Mouse (Mus musculus) liver, embryonic 13.5 days (tissue): ENCODE results near the gene Capzb. TPM values are rescaled to one million over a fixed set of nuclear protein-coding genes. Genes with fewer than 3 reads are reported as not detected.

ENCODE experiments used
- ATAC-seq: fragments of 200-750 bp; cut with Nextera tagmentation; 2 replicates; pipeline ENCODE4 v1.8.0; 2017; ENCODE audit warnings: low read depth, mild to moderate bottlenecking, moderate number of reproducible peaks, moderate library complexity
- DNase-seq: peaks from one replicate; pipeline ENCODE4 v3.0.0; 2022
- H3K27ac ChIP-seq: fragments of 300-500 bp; sonication (generic); 2 replicates; pipeline ENCODE4 v1.5.1; 2015; ENCODE audit warnings: moderate library complexity, mild to moderate bottlenecking, inconsistent platforms
- H3K27me3 ChIP-seq: fragments of 300-500 bp; sonication (generic); 2 replicates; pipeline ENCODE4 v1.6.1; 2015; ENCODE audit warnings: mild to moderate bottlenecking, inconsistent platforms
- H3K36me3 ChIP-seq: fragments of 300-500 bp; sonication (generic); 2 replicates; pipeline ENCODE4 v1.6.1; 2015; ENCODE audit warnings: mild to moderate bottlenecking, inconsistent platforms
- H3K4me1 ChIP-seq: fragments of 300-500 bp; sonication (generic); replicated peaks from 2 replicates; pipeline ENCODE4 v1.6.1; 2015; ENCODE audit warnings: inconsistent platforms
- H3K4me2 ChIP-seq: fragments of 300-500 bp; sonication (generic); 2 replicates; pipeline ENCODE4 v1.6.1; 2015; ENCODE audit warnings: inconsistent platforms, mild to moderate bottlenecking, moderate library complexity
- H3K4me3 ChIP-seq: fragments of 300-500 bp; sonication (generic); replicated peaks from 2 replicates; pipeline ENCODE4 v1.5.1; 2015; ENCODE audit warnings: mild to moderate bottlenecking, inconsistent platforms
- H3K9ac ChIP-seq: fragments of 300-500 bp; sonication (generic); 2 replicates; pipeline ENCODE4 v1.6.1; 2015; ENCODE audit warnings: mild to moderate bottlenecking, inconsistent platforms
- H3K9me3 ChIP-seq: fragments of 300-500 bp; sonication (generic); replicated peaks from 2 replicates; pipeline ENCODE4 v1.6.1; 2016; ENCODE audit warnings: inconsistent platforms
- WGBS: fragments of 180-500 bp; shearing (Covaris S2); methylation state at CpG from one replicate; pipeline ENCODE4 v1.1.7; 2015; ENCODE audit not compliant: insufficient replicate concordance; 5-methylcytosine and 5-hydroxymethylcytosine counted together
- polyA plus RNA-seq: library from polyadenylated mRNA; unstranded; fragments of >200 nt; fragmentation: Nextera tagmentation; extraction: Ambion mirVana; gene quantifications from 2 replicates; pipeline ENCODE4 v1.2.1, GENCODE M21; 2015

Gene Capzb
- polyA plus RNA-seq, 1 experiment from 2014 or later = 173 TPM

DNA sequence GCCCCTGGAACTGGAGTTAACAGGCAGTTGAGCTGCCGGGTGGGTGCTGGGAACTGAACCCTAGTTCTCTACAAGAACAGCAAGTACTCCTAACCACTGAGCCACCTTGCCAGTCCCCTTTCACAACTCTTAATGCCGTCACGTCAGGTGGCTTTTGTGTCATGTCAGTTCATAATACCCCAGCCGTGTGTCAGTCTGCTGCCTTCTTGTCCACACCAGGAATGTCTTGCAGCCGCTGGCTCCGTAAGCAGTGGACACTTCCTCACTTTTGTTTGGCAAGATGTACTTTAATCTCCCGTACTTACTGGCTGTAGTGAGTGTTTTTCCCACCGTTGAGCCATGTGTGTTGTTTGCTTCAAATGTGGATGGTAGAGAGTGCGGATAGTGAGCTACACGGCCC lies 20.4 kb downstream of the Capzb start:
- Histone ChIP-seq H3K27me3 (no peaks in the 10 kb centered on the region), H3K4me3 (no peak overlapping the region), H3K4me1 (peaks cover 91% of the 10 kb centered on the region), H3K4me2 (no peak overlapping the region), H3K9ac (no peak overlapping the region), H3K27ac (no peak overlapping the region), H3K36me3 (peaks cover 25% of the 10 kb centered on the region), H3K9me3 (no peaks in the 10 kb centered on the region)
- DNase-seq (no peak), ATAC-seq (no peak)
- WGBS = 82% methylated on average over 10 of the region's 10 CpGs

DNA sequence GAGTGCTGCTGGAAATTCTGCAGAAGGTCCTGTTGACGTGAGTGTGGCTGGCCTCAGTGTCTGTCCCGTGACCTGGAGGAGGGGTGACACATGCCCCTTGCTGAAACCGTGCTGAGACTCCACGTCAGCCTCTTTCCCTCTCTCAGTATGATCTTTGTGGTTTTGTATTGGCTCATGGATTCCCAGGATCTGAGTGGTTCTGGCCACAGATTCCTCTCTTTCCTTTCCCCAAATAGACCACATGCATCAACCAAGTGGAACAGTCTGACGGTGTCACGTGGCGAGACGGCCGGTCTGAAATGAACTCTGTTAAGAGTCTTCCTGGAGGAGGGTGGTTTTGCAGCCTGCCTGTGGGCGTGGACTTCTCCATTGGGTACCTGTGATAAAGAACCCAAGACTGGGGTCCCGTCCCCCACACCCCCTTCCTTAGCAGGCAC lies 21.3 kb downstream of the Capzb start:
- H3K4me1 ChIP-seq = peaks cover 91% of the 10 kb centered on the region
- H3K27me3 ChIP-seq = no peaks in the 10 kb centered on the region
- WGBS = 65% methylated on average over 11 of the region's 11 CpGs
- no peaks in the 10 kb centered on the region for H3K9me3 ChIP-seq
- DNase-seq = no peak
- no peak overlapping the region for H3K9ac ChIP-seq
- no peak overlapping the region for H3K4me3 ChIP-seq
- ATAC-seq = no peak
- no peak overlapping the region for H3K4me2 ChIP-seq
- peaks cover 25% of the 10 kb centered on the region for H3K36me3 ChIP-seq
- H3K27ac ChIP-seq = no peak overlapping the region

DNA sequence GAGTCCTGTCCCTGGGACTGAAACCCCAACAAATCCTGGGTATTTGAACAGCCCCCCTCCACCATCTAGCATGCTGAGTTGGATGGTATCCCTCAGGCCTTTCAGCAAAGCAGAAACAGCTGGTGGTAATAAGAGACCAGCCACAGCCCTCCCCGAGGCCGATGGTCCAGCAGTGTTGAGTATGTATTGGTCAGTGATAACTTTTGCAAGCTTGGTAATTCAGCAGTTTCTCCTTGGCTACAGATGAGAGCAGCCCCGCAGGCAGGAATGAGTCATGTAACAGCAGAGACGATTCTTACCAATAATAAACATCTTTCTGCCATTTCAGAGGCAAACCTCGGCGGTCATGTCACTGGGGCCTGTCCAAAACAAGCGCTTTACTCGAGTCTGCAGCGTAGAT lies 23.9 kb downstream of the Capzb start:
- Histone ChIP-seq H3K9ac (no peak overlapping the region), H3K4me1 (peaks cover 77% of the 10 kb centered on the region), H3K4me2 (no peak overlapping the region), H3K27me3 (no peaks in the 10 kb centered on the region), H3K27ac (no peak overlapping the region), H3K36me3 (peaks cover 19% of the 10 kb centered on the region), H3K4me3 (no peak overlapping the region), H3K9me3 (no peaks in the 10 kb centered on the region)
- no peak for DNase-seq
- 75% methylated on average over 9 of the region's 9 CpGs for WGBS
- ATAC-seq = no peak

DNA sequence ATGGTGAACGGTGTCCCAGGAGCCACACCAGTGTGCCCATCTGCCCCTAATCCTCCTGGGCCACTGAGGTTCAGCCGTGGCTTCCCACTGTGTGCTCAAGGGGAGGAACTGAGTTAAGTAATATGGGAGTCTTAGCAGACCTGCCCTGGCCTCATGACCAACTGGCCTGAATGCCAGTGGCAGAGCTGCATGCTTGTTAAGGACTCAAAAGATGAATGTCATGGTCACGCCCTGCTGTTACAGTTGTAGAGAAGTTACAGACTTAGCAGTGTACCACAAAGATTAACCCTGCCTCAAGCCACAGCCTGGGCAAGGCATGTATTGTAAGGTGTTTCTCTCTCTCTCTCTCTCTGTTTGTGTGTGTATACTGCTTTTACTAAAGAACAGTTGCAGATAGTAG lies 25.8 kb downstream of the Capzb start:
- Histone ChIP-seq H3K9ac (no peak overlapping the region), H3K9me3 (no peaks in the 10 kb centered on the region), H3K27ac (peak overlapping the region; percentile 9; the same call in 1 of the 2 replicates), H3K4me2 (no peak overlapping the region), H3K4me1 (peaks cover 59% of the 10 kb centered on the region), H3K27me3 (no peaks in the 10 kb centered on the region), H3K36me3 (peaks cover 19% of the 10 kb centered on the region), H3K4me3 (no peak overlapping the region)
- peak; percentile 59 for ATAC-seq
- no peak for DNase-seq
- WGBS = 69% methylated on average over 3 of the region's 3 CpGs

DNA sequence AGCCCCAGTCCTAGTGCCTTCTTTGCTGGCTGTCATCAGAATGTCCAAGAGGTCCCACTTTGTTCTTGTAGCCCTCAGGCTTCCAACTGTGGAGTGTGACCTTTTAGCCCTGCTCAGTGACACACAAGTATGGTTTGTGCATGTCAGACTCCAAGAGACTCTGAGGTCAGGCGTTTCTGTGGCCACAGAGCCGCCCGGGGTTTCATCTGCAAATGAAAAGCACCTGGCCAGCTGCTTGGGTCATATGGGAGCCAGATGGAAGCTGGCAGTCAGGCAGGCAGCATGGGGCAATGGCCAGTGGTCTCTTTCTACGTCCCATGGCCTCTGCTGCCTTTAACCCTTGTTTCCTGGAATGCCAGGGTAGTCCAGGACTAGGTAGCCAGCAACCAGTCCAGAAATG lies 27.0 kb downstream of the Capzb start:
- peaks cover 19% of the 10 kb centered on the region for H3K36me3 ChIP-seq
- H3K27ac ChIP-seq = no peak overlapping the region
- DNase-seq = no peak
- no peak for ATAC-seq
- 76% methylated on average over 4 of the region's 4 CpGs for WGBS
- H3K4me1 ChIP-seq = peaks cover 49% of the 10 kb centered on the region
- no peak overlapping the region for H3K4me2 ChIP-seq
- no peak overlapping the region for H3K9ac ChIP-seq
- no peaks in the 10 kb centered on the region for H3K9me3 ChIP-seq
- no peaks in the 10 kb centered on the region for H3K27me3 ChIP-seq
- H3K4me3 ChIP-seq = no peak overlapping the region

DNA sequence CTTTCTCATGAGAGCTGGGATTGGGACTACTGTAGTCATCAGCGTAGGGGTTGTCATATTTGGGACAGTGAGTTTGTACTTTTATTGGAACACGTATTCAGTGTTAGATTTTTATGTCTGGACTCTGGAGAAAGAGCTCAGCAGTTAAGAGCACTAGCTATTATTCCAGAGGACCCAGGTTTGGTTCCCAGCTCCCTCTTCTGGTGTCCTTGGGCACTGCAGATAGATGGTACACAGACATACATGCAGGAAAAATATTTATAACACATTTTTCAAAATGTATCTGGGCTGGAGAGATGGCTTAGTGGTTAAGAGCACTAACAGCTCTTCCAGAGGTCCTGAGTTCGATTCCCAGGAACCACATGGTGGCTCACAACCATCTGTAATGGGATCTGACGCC lies 28.3 kb downstream of the Capzb start:
- no peak overlapping the region for H3K4me2 ChIP-seq
- no peaks in the 10 kb centered on the region for H3K27me3 ChIP-seq
- ATAC-seq = no peak
- H3K4me1 ChIP-seq = peaks cover 51% of the 10 kb centered on the region
- no peak overlapping the region for H3K4me3 ChIP-seq
- no peak for DNase-seq
- WGBS = 76% methylated on average over 4 of the region's 4 CpGs
- H3K27ac ChIP-seq = no peak overlapping the region
- no peak overlapping the region for H3K9ac ChIP-seq
- H3K36me3 ChIP-seq = peaks cover 19% of the 10 kb centered on the region
- no peaks in the 10 kb centered on the region for H3K9me3 ChIP-seq

DNA sequence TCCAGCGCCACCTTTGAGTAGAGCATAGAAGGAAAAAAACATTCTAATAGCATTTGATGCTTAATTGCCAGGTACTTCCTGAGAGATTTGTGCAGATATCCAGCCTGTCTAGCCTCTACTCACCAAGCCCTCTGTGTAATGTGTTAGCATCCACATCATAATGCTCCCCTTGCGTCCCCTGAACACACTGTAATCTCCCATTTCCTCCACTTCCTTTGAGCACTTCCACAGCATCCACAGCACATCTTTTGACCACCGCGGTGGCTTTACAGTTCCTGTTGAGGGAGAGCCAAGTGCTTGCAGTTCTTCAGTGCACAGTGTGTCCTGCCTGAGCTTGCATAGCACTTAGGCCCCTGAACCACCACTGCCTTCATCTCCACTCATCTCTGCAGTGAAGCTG lies 29.1 kb downstream of the Capzb start:
- H3K4me2 ChIP-seq = no peak overlapping the region
- no peak overlapping the region for H3K27ac ChIP-seq
- DNase-seq (no peak), ATAC-seq (no peak)
- H3K4me3 ChIP-seq = no peak overlapping the region
- no peak overlapping the region for H3K9ac ChIP-seq
- H3K36me3 ChIP-seq = peaks cover 20% of the 10 kb centered on the region
- 39% methylated on average over 4 of the region's 4 CpGs for WGBS
- H3K9me3 ChIP-seq = no peaks in the 10 kb centered on the region
- H3K27me3 ChIP-seq = no peaks in the 10 kb centered on the region
- peaks cover 50% of the 10 kb centered on the region for H3K4me1 ChIP-seq

DNA sequence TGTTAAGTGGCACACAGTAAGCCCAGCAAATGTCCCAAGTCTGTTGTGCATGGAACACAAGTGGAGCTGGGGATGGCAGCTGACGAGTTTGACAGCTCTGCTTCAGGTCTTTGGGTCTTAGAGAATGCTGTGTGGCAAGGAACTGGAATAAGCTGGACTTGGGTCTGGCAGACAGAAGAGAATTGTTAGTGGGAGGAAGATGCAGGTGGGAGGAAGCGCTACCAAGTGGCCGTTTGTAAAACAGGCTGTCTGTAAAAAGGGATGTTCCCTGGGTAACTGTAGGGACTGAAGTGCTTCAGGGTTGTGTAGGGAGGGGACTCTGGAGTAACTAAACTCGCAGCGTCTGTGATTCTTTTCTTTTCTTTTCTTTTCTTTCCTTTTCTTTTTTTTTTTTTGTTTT lies 32.4 kb downstream of the Capzb start:
- H3K27me3 ChIP-seq = no peaks in the 10 kb centered on the region
- H3K9me3 ChIP-seq = no peaks in the 10 kb centered on the region
- ATAC-seq = no peak

DNA sequence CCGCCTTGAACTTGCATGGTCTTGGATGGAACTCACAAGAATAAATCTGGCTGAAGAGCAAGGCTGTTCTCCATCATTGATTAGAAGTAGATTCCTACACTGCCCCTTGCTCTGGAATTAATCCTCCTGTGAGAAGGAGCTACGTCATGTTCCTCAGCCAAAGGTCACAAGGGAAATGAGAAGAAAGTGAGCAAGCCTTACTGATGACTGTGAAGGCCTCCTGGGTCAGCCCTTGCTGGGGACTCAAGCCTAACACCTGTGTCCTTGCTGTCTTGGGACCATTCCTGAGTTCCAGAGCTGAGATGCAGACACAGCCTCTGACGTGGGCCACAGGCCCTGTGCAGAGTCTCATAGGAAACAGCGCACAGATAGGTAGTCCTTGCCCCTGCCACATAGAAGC lies 33.2 kb downstream of the Capzb start:
- no peak overlapping the region for H3K4me2 ChIP-seq
- no peak overlapping the region for H3K27ac ChIP-seq
- peaks cover 58% of the 10 kb centered on the region for H3K4me1 ChIP-seq
- H3K27me3 ChIP-seq = no peaks in the 10 kb centered on the region
- H3K9me3 ChIP-seq = no peaks in the 10 kb centered on the region
- DNase-seq = no peak
- H3K36me3 ChIP-seq = peaks cover 14% of the 10 kb centered on the region
- ATAC-seq = no peak
- H3K9ac ChIP-seq = no peak overlapping the region
- WGBS = 83% methylated on average over 4 of the region's 4 CpGs
- no peak overlapping the region for H3K4me3 ChIP-seq

More for the DNA sequence above, 32.4 kb downstream of the Capzb start:
- Histone ChIP-seq H3K4me2 (no peak overlapping the region), H3K27ac (no peak overlapping the region), H3K4me3 (no peak overlapping the region), H3K9ac (no peak overlapping the region), H3K36me3 (peaks cover 14% of the 10 kb centered on the region), H3K4me1 (peaks cover 51% of the 10 kb centered on the region)
- DNase-seq = no peak
- WGBS = 67% methylated on average over 5 of the region's 5 CpGs

DNA sequence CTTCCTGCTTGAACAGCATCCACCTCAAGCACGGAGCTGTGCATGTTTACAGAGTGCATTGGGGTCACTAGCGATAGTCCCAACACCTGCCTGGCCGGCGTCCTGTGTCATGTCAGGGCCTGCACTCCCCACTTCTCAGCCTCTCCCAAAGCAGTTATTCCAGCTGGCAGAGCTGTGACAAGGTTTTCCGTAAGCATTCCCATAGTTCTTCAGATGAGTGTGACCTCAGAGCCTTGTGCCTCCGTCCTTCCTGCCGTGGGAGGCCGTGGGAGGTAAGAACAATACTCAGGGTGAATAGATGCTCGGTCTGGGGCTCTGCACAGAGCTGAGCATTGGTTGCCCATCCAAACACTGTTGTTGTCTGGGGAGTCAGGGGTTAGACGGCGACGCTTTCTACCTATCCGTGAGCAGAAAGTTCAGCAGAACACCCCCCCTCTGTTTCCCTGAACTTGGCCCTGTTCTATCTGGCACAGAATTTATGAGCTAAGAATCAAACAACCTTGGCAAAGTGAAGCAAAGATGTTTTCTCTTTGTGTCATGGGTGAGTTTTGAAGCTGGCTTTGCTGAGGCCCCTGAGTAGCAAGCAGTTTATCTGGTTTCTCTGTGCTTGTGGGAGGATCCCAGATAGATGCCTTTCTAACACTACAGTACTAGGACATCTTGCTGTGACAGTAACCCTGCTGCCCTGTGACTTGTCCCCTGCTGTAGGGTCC lies 34.0 kb downstream of the Capzb start:
- Histone ChIP-seq H3K27ac (no peak overlapping the region), H3K9ac (no peak overlapping the region), H3K4me2 (no peak overlapping the region), H3K4me3 (no peak overlapping the region), H3K4me1 (peaks cover 59% of the 10 kb centered on the region), H3K27me3 (no peaks in the 10 kb centered on the region), H3K36me3 (peaks cover 17% of the 10 kb centered on the region), H3K9me3 (no peaks in the 10 kb centered on the region)
- ATAC-seq = no peak
- no peak for DNase-seq
- WGBS = 79% methylated on average over 13 of the region's 13 CpGs

DNA sequence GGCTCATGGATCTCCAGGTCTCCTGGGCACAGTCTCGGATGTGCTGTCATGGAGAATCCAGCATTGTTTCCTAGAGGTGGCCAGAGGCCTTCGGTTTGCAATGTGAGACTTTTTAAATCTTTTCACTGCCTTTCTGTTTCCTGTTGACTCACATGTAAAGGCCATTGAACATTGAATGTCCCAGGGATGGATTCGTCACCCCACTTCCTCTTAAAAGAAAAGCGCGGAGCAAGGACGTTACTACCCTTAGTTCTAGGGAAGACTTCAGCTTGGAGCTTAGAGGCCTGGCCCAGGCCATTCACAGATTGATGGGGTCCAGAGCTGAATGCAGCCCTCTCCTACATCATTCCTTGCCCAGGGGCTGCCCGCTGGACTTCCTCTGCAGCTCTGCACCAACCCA lies 35.2 kb downstream of the Capzb start:
- H3K27ac ChIP-seq = no peak overlapping the region; the same call in 1 of the 2 replicates
- peaks cover 18% of the 10 kb centered on the region for H3K36me3 ChIP-seq
- WGBS = 76% methylated on average over 7 of the region's 7 CpGs
- no peaks in the 10 kb centered on the region for H3K27me3 ChIP-seq
- no peak overlapping the region for H3K4me2 ChIP-seq
- H3K9ac ChIP-seq = no peak overlapping the region
- ATAC-seq (no peak), DNase-seq (no peak)
- no peak overlapping the region for H3K4me3 ChIP-seq
- H3K4me1 ChIP-seq = peaks cover 70% of the 10 kb centered on the region
- no peaks in the 10 kb centered on the region for H3K9me3 ChIP-seq

DNA sequence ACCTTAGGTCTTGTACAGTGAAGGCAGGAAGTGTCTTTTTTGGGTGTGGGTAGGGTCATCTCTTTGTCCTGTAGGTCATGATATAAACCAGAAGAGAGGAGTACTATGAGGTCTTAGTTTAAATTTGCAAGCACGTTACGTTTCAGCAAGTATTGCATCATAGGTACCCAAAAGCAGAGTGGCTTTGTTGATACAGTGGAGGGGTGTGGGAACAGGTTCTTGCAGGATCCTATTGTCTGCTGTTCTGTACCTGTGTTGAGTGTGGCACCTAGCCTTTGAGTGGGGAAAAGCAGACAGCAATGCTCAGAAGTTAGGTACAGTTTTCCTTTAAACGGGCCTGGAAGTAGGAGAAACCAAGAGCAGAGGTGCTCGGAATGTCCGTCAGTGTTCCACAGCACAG lies 36.6 kb downstream of the Capzb start:
- ATAC-seq = no peak
- Histone ChIP-seq H3K9me3 (no peaks in the 10 kb centered on the region), H3K4me1 (peaks cover 83% of the 10 kb centered on the region), H3K27ac (no peak overlapping the region), H3K36me3 (peaks cover 22% of the 10 kb centered on the region), H3K4me3 (no peak overlapping the region), H3K9ac (no peak overlapping the region), H3K27me3 (no peaks in the 10 kb centered on the region), H3K4me2 (no peak overlapping the region)
- 65% methylated on average over 5 of the region's 5 CpGs for WGBS
- no peak for DNase-seq
